Mouse (Mus musculus) megakaryocyte, adult 5-6 weeks (primary cell): ENCODE data around the gene Fermt2. TPM values are rescaled to one million over a fixed set of nuclear protein-coding genes. Genes with fewer than 3 reads are reported as not detected.
A peak's percentile ranks its signal among the peaks of the same experiment; 100 is the strongest.

ENCODE experiments used
- ATAC-seq: 2 replicates; pipeline ENCODE4 v1.8.0; 2016; ENCODE audit warnings: mild to moderate bottlenecking, inconsistent platforms; ENCODE audit not compliant: poor library complexity, severe bottlenecking
- total RNA-seq, 2 experiments: library from RNA; stranded (forward) in 1 of 2; stranded (reverse) in 1 of 2; fragments of 153-499, 151-499 nt in 1 of 2; fragments of 221-1000, 200-1000 nt in 1 of 2; gene quantifications; 2 replicates each; pipeline versions ENCODE4 v1.2.3 to v1.2.4; 2015 to 2017

The Fermt2 gene
- total RNA-seq (2015) (not detected in 2 replicates), total RNA-seq (2017) (not detected in 2 replicates)

DNA sequence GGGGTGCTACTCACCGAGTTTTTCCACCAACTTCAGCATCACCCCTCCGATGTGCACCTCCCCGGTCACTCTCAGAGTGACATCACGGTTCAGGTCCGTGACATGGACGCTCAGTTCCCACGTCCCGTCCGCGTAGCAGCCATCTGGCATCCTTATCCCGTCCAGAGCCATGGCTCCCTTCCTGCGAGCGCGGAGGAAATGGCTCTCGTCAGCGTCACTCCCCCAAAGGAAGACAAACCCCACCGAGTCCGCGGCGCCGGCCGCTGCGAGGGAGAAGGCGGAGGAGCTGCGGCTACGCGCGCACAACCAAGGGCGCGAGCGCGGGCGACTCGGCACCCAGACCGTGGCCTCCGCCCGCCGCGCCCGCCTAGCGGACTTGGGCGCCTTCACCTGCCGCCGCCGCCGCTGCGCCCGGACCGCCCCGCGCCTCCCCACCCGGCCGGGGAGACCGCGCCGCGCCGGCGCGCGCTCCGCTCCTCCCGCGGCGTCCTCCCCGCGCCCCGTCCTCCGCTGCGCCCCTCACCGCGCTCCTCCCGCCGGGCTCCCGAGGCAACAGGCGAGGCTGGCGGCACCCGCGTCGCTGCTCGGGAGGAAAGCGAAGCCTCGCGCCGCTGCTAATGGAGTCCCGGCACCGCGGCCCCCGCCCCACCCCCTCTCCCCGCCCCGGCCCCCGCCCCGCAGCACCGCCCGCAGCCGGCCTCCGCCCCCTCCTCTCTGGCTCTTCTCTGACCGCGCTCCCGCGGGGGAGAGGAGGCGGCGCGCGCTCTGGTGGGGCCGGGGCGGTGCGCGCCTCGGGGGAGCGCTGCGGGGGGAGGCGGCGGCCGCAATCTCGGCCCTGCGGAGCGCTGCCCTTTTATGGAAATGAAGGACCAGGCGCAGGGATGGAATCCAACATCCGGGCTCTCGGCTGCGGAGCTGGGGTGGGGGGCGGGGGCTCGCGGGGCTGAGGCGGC, at the start of gene Fermt2:
TSS of gene Fermt2 (minus strand) at position 708 of the 953 bp plus-strand sequence.
- ATAC-seq, result no peak

- peak; percentile 88 for ATAC-seq
Measured at GRCm38 (mm10) chr14:45566066-45566937, 36.4 kb upstream of the Fermt2 start.

DNA sequence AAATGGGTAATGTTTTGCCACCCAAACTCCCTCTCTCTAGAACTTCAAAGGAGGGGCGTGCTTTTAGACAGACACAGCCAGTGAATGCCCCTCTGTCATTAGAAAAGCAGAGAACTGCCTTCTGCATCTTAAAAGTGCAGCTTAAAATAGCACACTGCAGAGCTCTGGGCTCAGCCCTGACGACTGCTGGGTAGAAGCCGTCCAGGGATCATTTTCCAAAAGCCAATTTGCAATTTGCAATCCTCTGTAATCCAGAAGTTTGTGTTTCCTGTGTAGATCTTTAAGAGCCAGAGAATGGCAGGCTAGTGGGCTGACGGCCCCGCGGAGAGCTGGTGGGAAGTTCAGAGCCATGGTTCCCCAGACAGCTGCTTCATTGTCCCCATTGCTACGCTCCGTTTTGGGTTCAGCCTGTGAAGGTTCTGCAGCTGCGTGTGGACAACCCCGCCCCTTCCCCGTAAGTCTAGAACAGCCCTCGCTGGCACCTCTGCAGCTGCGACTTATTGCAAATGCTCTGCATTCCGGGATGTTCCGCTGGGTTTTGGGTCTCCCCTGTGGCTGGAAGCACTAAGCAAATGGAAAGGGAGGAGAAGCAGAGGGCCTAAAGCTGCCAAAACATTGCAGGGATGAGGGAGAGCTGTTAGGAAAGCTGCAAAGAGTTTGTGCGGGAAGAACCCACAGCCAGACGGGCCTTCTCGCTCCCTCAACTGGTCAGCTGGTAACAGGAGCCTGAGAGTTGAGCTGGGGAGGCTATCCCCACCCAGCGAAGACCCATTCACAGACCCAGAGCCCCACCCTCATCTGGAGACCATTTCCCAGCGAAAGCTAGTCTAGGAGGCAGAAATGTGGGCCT, 35.5 kb upstream of the Fermt2 start:
- 0 out of 2 replicates have a peak, but pooled peaks have one; percentile 35 for ATAC-seq

DNA sequence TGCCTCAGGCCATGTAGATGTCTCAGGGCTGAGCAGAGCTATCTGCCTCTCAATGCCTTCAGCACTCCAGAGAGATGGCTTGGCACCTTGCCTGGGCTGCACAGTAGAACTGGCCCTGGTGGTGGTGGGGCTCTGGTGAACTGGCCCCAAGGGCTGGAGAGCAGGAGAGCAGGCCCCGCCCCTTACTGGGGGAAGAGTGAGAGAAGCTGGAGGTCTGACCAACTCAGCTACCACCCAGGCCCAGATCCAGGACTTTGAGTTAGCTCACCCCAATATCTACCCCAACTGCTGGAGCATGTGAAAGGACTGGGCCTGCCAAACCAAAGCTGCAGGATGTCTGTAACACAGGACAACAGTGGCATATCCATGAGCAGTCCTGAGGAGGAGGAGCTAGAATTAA, 33.7 kb upstream of the Fermt2 start:
- no peak for ATAC-seq

- ATAC-seq, result no peak
Measured at GRCm38 (mm10) chr14:45561681-45562080, 31.8 kb upstream of the Fermt2 start.

- ATAC-seq, result no peak
Measured at GRCm38 (mm10) chr14:45559018-45559417, 29.1 kb upstream of the Fermt2 start.

GRCm38 (mm10) chr14:45554336-45554735, 24.4 kb upstream of the Fermt2 start:
- ATAC-seq, result no peak

DNA sequence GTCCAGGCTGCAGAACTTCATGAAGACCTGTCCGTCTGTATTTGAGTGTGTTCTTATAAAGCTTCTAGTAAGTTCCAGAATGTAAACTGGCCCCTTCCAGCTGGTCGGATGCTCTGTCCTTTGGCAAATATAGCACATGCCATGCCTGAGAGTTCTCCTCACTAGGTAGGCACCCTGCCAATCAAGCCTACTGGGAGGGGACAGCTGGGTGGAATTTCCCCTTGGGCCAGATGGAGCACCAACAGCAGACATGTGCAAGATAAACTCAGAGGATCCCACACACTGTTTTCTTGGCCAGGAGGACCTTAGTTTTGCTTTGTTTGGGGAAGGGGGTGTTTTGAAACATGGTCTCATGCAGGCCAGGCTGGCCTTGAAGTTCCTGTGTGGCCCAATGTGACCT, 23.9 kb upstream of the Fermt2 start:
- no peak for ATAC-seq

- no peak for ATAC-seq
Measured at GRCm38 (mm10) chr14:45552431-45552830, 22.5 kb upstream of the Fermt2 start.

DNA sequence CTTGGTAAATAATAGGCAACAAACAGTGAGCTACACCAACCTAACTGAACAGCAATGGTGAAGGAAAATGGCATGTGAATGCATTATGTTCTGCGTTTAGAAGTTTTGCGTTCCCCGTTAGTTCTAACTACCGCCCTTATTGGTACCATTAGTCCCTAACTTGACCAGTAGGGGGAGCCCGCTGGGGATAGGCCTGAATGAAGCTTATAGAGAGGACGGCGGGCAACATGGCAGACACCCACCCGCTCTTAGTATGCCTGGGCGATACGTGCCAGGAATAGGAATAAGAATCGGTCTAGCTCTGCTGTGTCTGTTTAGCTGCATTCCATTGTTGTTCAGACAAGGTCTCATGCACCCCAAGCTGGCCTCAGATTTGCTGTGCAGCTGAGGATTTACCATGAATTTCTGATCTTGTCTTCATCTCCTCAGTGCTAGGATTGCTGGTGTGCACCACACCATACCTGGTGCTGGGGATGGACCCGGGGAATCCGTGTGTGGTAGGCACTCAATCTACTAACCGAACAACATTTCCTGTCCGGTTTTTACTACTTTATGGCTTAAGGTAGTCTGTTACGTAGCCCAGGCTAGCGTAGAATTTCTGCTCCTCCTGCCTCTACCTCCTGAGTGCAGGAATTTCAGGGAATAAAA, 21.3 kb upstream of the Fermt2 start:
- ATAC-seq, result no peak

GRCm38 (mm10) chr14:45550010-45550647, 20.2 kb upstream of the Fermt2 start:
- no peak for ATAC-seq

DNA sequence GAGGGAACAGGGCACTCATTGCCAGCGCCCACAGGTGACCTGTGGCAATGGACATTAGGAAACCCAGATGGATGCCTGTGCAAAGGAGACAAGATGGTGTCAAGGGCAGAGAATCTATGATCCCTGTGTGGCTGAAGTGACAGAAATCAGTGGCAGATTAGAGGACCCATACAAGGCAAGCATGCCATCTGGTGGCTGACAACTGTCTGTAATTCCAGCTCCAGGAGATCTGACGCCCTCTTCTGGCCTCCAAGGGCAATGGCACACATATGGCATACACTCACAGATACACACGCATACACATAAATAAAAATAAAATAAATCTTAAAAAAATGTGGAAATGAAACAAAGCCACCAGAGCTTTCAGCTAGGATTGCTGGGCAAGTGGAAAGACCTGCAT, 18.2 kb upstream of the Fermt2 start:
- ATAC-seq, result no peak

DNA sequence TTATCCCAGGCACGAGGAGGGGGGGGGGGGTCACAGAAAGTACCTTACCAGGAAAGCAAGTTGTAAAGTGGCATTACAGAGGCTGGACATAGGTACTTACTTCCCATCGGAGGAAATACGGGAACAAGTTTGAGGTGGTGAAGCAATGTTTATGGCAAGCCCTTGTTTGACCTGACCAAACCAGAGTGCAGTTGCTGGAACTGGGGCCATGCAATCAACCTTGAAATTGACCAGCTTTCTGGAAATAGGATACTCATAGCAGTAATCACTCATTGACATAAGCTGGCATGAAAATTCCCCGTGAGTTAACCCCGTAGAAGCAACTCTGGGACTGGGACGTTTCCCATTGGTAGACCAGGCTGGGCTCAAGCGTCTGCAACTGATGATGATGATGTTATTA, 15.0 kb upstream of the Fermt2 start:
- ATAC-seq, result no peak

GRCm38 (mm10) chr14:45544026-45544425, 14.1 kb upstream of the Fermt2 start:
- ATAC-seq, result no peak

DNA sequence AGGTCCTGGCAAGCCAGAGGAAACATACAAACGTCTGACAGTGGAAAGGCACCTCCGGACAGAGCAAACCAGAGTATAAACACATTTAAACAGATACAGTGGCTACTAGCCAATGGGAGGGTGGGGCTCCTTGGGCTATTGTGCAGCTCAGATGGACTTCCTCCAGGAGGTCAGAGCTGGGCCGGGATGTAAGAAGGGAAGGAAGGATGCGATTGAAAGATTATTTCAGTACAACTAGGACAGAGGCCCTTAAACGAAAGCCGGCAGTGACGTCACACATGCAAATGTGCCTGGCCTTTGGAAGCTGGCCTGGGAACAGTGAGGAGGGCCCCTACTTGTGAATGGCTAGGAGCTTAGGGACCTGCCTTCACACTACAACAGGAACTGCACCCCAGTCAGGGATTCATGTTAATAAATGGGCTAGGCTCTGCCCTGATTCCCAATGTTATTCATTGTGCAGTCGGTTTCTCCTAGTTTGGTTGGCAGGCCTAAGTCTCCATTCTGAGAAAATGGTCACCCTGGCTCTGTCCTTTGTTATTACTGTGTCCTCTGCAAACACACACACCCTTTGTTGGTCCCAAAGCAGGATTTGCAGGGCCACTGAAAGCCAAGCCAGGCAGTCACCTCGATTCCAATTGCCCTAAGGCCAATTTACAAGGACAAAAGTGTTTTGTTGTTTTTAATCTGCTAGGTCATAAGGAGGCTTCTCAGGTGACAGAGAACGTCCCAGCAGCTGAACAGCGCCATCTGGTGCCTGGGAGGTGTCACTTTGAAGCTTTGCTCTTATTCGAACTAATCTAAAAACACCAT, 9.9 kb upstream of the Fermt2 start:
- no peak for ATAC-seq

GRCm38 (mm10) chr14:45530364-45531345, 737 bp upstream of the Fermt2 start:
- no peak for ATAC-seq

GRCm38 (mm10) chr14:45528861-45529260, 1.1 kb downstream of the Fermt2 start:
- no peak for ATAC-seq

DNA sequence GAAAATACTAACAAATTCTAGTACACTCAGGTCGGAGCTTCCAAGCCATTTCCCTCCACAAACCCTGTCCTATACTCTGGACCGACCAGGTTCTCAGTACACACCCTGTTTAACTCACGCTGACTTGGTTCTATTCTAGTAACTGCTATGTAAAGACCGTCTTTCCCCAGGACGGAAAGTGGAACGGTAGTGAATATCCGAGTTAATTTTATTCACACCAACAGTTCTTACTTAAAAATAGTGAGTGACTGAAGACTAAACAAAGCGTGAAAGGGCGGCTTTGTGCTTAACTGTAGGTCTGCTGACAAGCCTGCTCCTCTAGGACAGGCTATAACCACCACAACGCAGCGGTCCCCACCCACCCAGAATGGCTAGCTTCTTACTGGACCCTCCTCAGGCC, 14.1 kb downstream of the Fermt2 start:
- no peak for ATAC-seq
